ENCODE assay signal across 24 mouse cellular contexts in genomic region chr6:12006001-12006400, GRCm38 (mm10).
"Had no signal": no experiment of that assay in that cellular context is flagged by ENCODE, and none has a peak within 500 bp of the region (broad histone marks: within the 10 kb centered on the region; RNA-seq: fewer than 3 reads in every experiment).

No protein-coding gene starts in this region.

- H3K27ac ChIP-seq: gastrocnemius, adult 2 months; heart, embryonic 10.5 days; hindbrain, embryonic 10.5 days; hindbrain, embryonic 13.5 days; intestine, embryonic 15.5 days; layer of hippocampus, adult 2 months; left cerebral cortex, adult 2 months; limb, embryonic 10.5 days; limb, embryonic 12.5 days had no signal

- H3K4me3 ChIP-seq: gastrocnemius, adult 2 months; heart, embryonic 10.5 days; heart, embryonic 12.5 days; hindbrain, embryonic 10.5 days; hindbrain, embryonic 13.5 days; intestine, embryonic 15.5 days; layer of hippocampus, adult 2 months; left cerebral cortex, adult 2 months; limb, embryonic 10.5 days; limb, embryonic 12.5 days had no signal

- H3K9ac ChIP-seq: forebrain, postnatal 0 days; heart, embryonic 12.5 days; hindbrain, embryonic 13.5 days; intestine, embryonic 15.5 days; limb, embryonic 12.5 days had no signal

- H3K4me1 ChIP-seq: heart, embryonic 10.5 days; heart, embryonic 12.5 days; hindbrain, embryonic 10.5 days; hindbrain, embryonic 13.5 days; intestine, embryonic 15.5 days; limb, embryonic 10.5 days; limb, embryonic 12.5 days had no signal

- DNase-seq: forebrain, postnatal 0 days; gastrocnemius, adult 2 months; gastrocnemius, postnatal 10 days; gastrocnemius, postnatal 25 days; heart, adult 18-20 months; heart, postnatal 10 days; heart, postnatal 4 days; kidney, adult 18-20 months; kidney, adult 8-10 months; kidney, postnatal 10 days; kidney, postnatal 25 days; kidney, postnatal 4 days had no signal

- H3K4me2 ChIP-seq: heart, embryonic 12.5 days; hindbrain, embryonic 13.5 days; intestine, embryonic 15.5 days; limb, embryonic 12.5 days had no signal

- H3K9me3 ChIP-seq: heart, embryonic 10.5 days; heart, embryonic 12.5 days; hindbrain, embryonic 10.5 days; hindbrain, embryonic 13.5 days; intestine, embryonic 15.5 days; limb, embryonic 10.5 days; limb, embryonic 12.5 days had no signal

- ATAC-seq: forebrain, postnatal 0 days; hindbrain, embryonic 16.5 days; inflammation-experienced regulatory T-cells, adult 6 months; intestine, embryonic 15.5 days; intestine, postnatal 0 days had no signal

- H3K27me3 ChIP-seq: heart, embryonic 12.5 days; hindbrain, embryonic 13.5 days; intestine, embryonic 15.5 days; limb, embryonic 12.5 days had no signal
